Mouse (Mus musculus) kidney, postnatal 10 days (tissue): Measurements from ENCODE around the gene Vmn1r16.
"Not testable (repeated sequence)": the region's sequence is repeated elsewhere in the genome, so short reads cannot be mapped to it uniquely, and the experiment has no call there.

ENCODE experiments used
- DNase-seq: peaks from one replicate; pipeline ENCODE4 v3.0.0; 2021; ENCODE audit warnings: mixed read lengths

Gene Vmn1r16

DNA sequence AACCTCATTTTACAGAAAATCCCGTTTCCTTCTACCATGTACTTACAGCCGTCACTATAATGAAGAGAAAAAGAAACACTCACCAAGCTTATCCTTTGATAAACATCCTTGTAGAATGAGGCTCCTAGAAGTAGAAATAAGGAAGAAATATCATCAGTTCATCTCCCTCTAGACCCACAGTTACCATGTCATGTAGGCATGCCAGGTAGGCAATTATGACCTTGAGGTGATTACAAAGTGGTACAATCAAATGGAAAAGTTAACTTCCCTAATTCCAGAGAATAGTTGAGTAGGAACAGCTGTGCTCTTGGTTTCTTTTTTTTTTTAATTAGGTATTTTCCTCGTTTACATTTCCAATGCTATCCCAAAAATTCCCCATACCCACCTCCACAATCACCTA is at the start of gene Vmn1r16:
Vmn1r16 (minus strand) TSS at position 101 of the 400 bp plus-strand sequence.
- DNase-seq, result no peak

DNA sequence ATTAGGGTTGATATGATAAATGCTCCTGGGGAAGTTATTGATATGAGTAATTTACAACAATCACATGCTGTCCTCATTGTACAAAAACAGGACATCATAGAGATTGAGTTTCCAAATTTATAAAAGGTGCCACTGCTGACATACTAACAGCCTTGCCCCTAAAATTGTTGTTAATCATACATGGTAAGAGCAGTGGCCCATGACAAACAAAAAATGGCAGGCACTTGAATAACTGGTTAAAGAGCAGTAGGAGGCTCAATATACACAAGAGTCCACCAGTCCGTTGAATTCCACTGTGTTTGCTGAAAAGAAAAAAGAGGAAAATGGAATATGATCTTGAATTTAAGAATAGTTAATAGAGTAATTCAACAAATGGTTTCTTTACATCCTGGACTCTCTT is 38.2 kb upstream of the Vmn1r16 start:
- no peak for DNase-seq

DNA sequence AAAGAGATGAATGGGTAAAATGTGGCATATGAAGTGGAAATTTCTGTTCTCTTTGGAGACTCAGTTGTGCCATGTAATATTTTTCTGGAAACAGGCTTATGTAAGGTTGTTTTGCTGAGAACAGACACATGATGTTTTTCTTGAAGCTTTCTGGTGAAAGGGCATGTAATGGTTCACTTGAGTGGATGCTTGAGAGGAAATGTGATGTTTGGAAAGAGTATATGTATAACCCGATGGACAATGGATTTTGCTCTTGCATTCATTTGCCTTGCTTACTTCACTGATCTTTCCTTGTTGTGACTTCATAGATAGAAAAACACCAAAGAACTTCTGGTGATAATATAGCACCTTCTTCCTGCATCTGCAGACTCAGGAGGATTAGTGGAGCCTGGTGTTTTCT is 36.6 kb upstream of the Vmn1r16 start:
- DNase-seq, result not testable (repeated sequence)

DNA sequence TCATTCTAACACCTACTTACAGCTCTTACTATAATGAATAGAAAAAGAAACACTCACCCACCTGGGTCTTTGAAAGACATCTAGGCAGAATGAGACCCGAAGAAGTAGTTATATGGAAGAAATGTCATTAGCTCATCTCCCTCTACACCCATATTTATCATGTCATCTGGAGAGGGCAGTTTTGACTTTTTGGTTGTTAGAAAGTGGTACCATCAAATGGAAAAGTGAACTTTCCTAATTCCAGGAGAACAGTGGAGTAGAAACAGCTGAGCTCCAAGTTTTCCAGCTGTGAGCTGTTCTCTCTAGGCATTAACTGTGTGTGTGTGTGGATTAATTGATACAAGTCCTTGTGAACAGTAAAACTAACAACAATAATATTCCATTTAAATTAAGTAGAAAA is 34.3 kb upstream of the Vmn1r16 start, which contains the start of gene Vmn1r17:
Vmn1r17 (minus strand) TSS at position 101 of the 400 bp plus-strand sequence.
- DNase-seq, result no peak

DNA sequence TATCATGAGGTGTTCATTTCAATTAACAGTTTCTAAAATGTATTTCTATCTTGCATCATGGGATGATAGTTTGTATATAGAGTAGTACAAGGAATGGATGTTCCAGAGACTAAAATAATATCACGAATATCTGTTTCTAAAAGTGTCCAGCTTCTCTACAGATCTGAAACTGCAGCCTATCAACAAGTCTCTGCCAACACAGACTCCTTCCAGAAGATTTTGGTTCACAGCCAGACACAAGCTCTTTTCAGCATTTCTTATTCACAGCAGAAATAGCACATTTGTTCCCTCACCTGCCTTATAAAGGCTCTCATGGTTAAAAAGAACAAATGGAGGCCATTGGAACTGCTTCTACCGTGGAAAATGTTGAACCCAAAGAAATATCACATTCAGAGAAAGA is 27.6 kb upstream of the Vmn1r16 start:
- DNase-seq, result no peak

DNA sequence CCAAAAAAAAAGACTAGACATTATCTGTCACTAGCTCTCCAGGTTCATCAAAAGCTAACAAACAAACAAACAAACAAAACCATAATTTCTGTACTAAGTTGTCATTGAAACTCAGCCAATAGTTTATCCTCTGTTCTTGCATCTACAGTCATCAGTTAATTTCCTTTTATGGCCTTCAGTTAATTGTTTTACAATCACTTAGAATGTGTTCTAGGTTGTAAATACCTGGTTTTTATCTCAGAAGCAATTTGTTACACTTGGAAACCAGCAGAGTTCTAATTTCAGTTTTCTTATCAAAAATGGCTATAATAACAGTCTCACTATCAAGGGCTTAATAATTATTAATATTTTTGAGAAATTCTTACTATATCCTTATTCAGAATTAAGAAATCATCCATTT is 3.1 kb downstream of the Vmn1r16 start:
- no peak for DNase-seq

DNA sequence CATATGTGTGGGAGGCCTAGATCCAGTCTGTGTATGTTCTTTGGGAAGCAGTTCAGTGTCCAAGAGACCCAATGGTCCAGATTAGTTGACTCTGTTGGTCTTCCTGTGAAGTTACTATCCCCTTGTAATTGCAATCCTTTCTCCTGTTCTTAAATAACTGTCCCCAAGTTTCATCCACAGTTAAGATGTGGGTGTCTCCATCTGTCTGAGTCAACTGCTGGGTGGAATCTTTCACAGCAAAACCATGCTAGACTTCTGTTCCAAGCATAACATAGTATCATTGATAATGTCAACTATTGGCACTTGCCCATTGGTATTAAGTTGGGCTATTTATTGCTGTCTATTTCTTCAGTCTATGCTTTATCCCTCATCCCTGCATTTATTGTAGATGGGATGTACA is 50.3 kb downstream of the Vmn1r16 start:
- no peak for DNase-seq

DNA sequence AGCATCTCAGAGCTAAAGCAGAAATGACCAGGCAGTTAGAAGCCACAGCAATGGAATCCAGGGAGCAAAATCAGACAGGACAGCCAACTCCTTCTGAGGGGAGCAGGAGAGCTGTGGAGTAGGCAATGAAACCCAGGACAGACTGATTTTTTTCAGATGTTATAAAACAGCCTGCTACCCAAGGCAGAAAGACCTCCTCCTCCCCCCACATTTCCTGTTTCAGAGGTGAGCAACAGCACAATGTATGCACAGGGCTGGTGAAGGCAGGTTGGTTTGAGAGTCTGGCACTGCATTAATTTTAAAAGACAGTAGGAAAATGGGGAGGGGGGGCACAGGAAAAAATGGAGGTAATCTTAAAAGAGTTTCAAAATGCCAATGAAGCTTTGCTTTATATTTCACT is 56.8 kb downstream of the Vmn1r16 start:
- no peak for DNase-seq

DNA sequence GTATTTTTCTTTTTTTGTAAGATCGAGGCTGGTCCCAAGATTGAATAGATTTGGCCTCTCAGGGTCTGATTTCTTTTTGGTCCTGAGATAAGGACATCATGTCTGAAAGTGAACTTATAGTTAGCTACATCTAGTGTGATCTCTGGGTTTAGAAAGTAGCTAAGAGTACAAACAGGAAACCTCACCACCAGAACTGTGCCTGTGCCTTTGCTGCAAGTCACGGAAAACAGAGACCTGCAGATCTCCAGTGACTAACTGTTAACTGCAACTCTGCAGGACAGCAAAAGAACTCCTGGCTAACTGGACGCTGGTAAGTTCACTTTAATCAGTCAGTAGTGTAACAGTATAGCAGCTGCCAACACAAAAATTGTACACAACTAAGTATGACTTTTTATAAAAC is 57.4 kb downstream of the Vmn1r16 start:
- DNase-seq, result no peak
